Mouse (Mus musculus) brain, embryonic 18.5 days (tissue): ENCODE measurements around the gene Olfr281.
"Not testable (repeated sequence)": the region's sequence is repeated elsewhere in the genome, so short reads cannot be mapped to it uniquely, and the experiment has no call there.

Source experiments
- DNase-seq: peaks from one replicate; pipeline ENCODE4 v3.0.0-alpha.2; 2012; ENCODE audit warnings: low read depth, low spot score

Olfr281 gene

GRCm38 (mm10) chr15:98452288-98452687, at the start of gene Olfr281:
Olfr281 (plus strand) TSS chr15:98452588.
- no peak for DNase-seq

GRCm38 (mm10) chr15:98408406-98409060, 43.9 kb upstream of the Olfr281 start:
- DNase-seq: no peak

GRCm38 (mm10) chr15:98409635-98410034, 42.8 kb upstream of the Olfr281 start:
- DNase-seq: no peak

- DNase-seq: no peak
These were observed 42.1 kb upstream of the Olfr281 start for GRCm38 (mm10) chr15:98410249-98410648.

- DNase-seq: no peak
These were observed 36.4 kb upstream of the Olfr281 start for GRCm38 (mm10) chr15:98415996-98416395.

GRCm38 (mm10) chr15:98416802-98417201, 35.6 kb upstream of the Olfr281 start:
- not testable (repeated sequence) for DNase-seq

- not testable (repeated sequence) for DNase-seq
These were observed 35.1 kb upstream of the Olfr281 start for GRCm38 (mm10) chr15:98417285-98417684.

- no peak for DNase-seq
These were observed 34.3 kb upstream of the Olfr281 start for GRCm38 (mm10) chr15:98418096-98418495.

- DNase-seq: no peak
These were observed 31.5 kb upstream of the Olfr281 start for GRCm38 (mm10) chr15:98420897-98421296.

- DNase-seq: no peak
These were observed 28.1 kb upstream of the Olfr281 start for GRCm38 (mm10) chr15:98424326-98424725.

GRCm38 (mm10) chr15:98424753-98425152, 27.6 kb upstream of the Olfr281 start:
- DNase-seq: no peak

- no peak for DNase-seq
These were observed 27.2 kb upstream of the Olfr281 start for GRCm38 (mm10) chr15:98425188-98425587.

- DNase-seq: not testable (repeated sequence)
These were observed 21.5 kb upstream of the Olfr281 start, which contains the start of gene Olfr282 for GRCm38 (mm10) chr15:98430925-98431324. Olfr282 (plus strand) TSS chr15:98431225.

- no peak for DNase-seq
These were observed 7.8 kb upstream of the Olfr281 start for GRCm38 (mm10) chr15:98444561-98444960.

- DNase-seq: no peak
These were observed 3.9 kb upstream of the Olfr281 start for GRCm38 (mm10) chr15:98448521-98448920.

- no peak for DNase-seq
These were observed 17.2 kb downstream of the Olfr281 start, which contains the start of gene OR5BS1P for GRCm38 (mm10) chr15:98469596-98469995. OR5BS1P (plus strand) TSS chr15:98469896.

GRCm38 (mm10) chr15:98471539-98471938, 19.2 kb downstream of the Olfr281 start:
- no peak for DNase-seq

GRCm38 (mm10) chr15:98474958-98475357, 22.6 kb downstream of the Olfr281 start:
- no peak for DNase-seq

- DNase-seq: no peak
These were observed 23.0 kb downstream of the Olfr281 start for GRCm38 (mm10) chr15:98475382-98475781.

GRCm38 (mm10) chr15:98476281-98476680, 23.9 kb downstream of the Olfr281 start:
- DNase-seq: no peak

- no peak for DNase-seq
These were observed 27.2 kb downstream of the Olfr281 start for GRCm38 (mm10) chr15:98479568-98480102.

GRCm38 (mm10) chr15:98482701-98483100, 30.3 kb downstream of the Olfr281 start, which contains the start of gene Lalba:
Lalba (minus strand) TSS chr15:98482721.
- DNase-seq: no peak
